17 mouse cellular contexts compared by ENCODE assay signal in genomic region chr14:31785681-31786080, GRCm38 (mm10). TPM values are rescaled to one million over a fixed set of nuclear protein-coding genes. Genes with fewer than 3 reads are reported as not detected.
DNase-seq lines count a peak whose midpoint lies in the region; ATAC-seq and TF ChIP-seq lines count a peak whose summit lies in the region.
"Had no signal": no experiment of that assay in that cellular context is flagged by ENCODE, and none has a peak within 500 bp of the region (broad histone marks: within the 10 kb centered on the region; RNA-seq: fewer than 3 reads in every experiment).

No protein-coding gene starts in this region.

- no peak for TF ChIP-seq POLR2A in CH12.LX (IDR thresholded peaks at IDR 0.05; ENCODE audit: low read depth, low read length)

- in situ Hi-C loops in CH12.LX (cut with MboI; ENCODE audit: low pct_ligation_motif_present, low pct_unique_long_range_greater_than_20kb, low sequenced_read_pairs) = loop anchor here (10.0 kb wide), 1 partner anchor 271 kb away; no protein-coding TSS in a partner anchor

- no peak overlapping the region for H3K9ac ChIP-seq in hindbrain, postnatal 0 days (replicated peaks; ENCODE audit: low read length)
- H3K9ac ChIP-seq in hindbrain, embryonic 14.5 days = no peak overlapping the region
- no peak overlapping the region for H3K9ac ChIP-seq in CH12.LX (ENCODE audit: insufficient read depth, low read depth)
- H3K9ac ChIP-seq: embryonic facial prominence, embryonic 12.5 days; stomach, embryonic 15.5 days had no signal

- TF ChIP-seq RAD21 in CH12.LX (IDR thresholded peaks at IDR 0.05; ENCODE audit: low read depth, low read length) = peak; percentile 63

- no peak overlapping the region for H3K4me2 ChIP-seq in hindbrain, postnatal 0 days (ENCODE audit: low read depth, low read length)
- no peak overlapping the region for H3K4me2 ChIP-seq in hindbrain, embryonic 14.5 days (replicated peaks)
- H3K4me2 ChIP-seq in CH12.LX (ENCODE audit: insufficient read depth, low read depth, poor library complexity, severe bottlenecking) = no peak overlapping the region
- H3K4me2 ChIP-seq: embryonic facial prominence, embryonic 12.5 days; stomach, embryonic 15.5 days had no signal

- ATAC-seq in hindbrain, postnatal 0 days = no peak
- ATAC-seq in hindbrain, embryonic 14.5 days (ENCODE audit: low FRiP score) = no peak
- peak; percentile 46 for ATAC-seq in granulocyte monocyte progenitor cell, adult 5-6 weeks (replicated peaks; ENCODE audit: poor library complexity, severe bottlenecking)
- ATAC-seq: activated CD4-positive, CD25-positive, alpha-beta regulatory T cell, adult 4 months had no signal

- no peak for DNase-seq in hindbrain, postnatal 0 days (ENCODE audit: low spot score)
- DNase-seq in hindbrain, embryonic 14.5 days (ENCODE audit: low spot score) = no peak
- peak; percentile 89 for DNase-seq in 3T3-L1 (ENCODE audit: low read depth, low spot score)
- peak; percentile 46 for DNase-seq in CH12.LX (ENCODE audit: extremely low read depth)
- no peak for DNase-seq in embryo, embryonic 9.5 days (ENCODE audit: extremely low spot score)
- DNase-seq in natural killer cell, adult 2 months (ENCODE audit: low spot score in 2 of 2) = no peak
- no peak for DNase-seq in frontal cortex, postnatal 14 days (ENCODE audit: low spot score in 2 of 2)
- DNase-seq: cerebellum, adult 9-11 months; gastrocnemius, postnatal 25 days; kidney, postnatal 25 days; layer of hippocampus, postnatal 36 days; right cerebral cortex, postnatal 14 days had no signal

- H3K4me3 ChIP-seq in hindbrain, postnatal 0 days (ENCODE audit: low read length) = no peak overlapping the region
- H3K4me3 ChIP-seq in hindbrain, embryonic 14.5 days (replicated peaks; ENCODE audit: low read length) = no peak overlapping the region
- H3K4me3 ChIP-seq in CH12.LX (replicated peaks in 1 of 3; ENCODE audit: low read depth in 2 of 3, low read length in 2 of 3, poor library complexity in 1 of 3) = no peak overlapping the region
- H3K4me3 ChIP-seq: embryonic facial prominence, embryonic 12.5 days; forebrain, embryonic 10.5 days; stomach, embryonic 15.5 days had no signal

- peak; percentile 38 for TF ChIP-seq CTCF in hindbrain, postnatal 0 days (IDR thresholded peaks at IDR 0.05; ENCODE audit: low read depth)
- TF ChIP-seq CTCF in CH12.LX (conservative IDR thresholded peaks at IDR 0.05 in 1 of 2, IDR thresholded peaks at IDR 0.05 in 1 of 2; ENCODE audit: low read depth in 2 of 2, low read length in 2 of 2) = peak in 1 of 2 experiments; percentile 60; a peak in 2 of 4 replicates

- no peaks in the 10 kb centered on the region for H3K4me1 ChIP-seq in hindbrain, postnatal 0 days (ENCODE audit: insufficient read depth, low read length)
- peaks cover 16% of the 10 kb centered on the region for H3K4me1 ChIP-seq in hindbrain, embryonic 14.5 days (replicated peaks; ENCODE audit: control insufficient read depth, insufficient read depth, low read length)
- H3K4me1 ChIP-seq in CH12.LX (ENCODE audit: control insufficient read depth in 1 of 2, insufficient read depth in 2 of 2) = peaks cover 0 to 37% of the 10 kb centered on the region in 2 experiments; a peak in 2 of 4 replicates

- no peaks in the 10 kb centered on the region for H3K36me3 ChIP-seq in hindbrain, postnatal 0 days (ENCODE audit: insufficient read depth, low read length)
- H3K36me3 ChIP-seq in hindbrain, embryonic 14.5 days (replicated peaks; ENCODE audit: control insufficient read depth, insufficient read depth) = no peaks in the 10 kb centered on the region
- no peaks in the 10 kb centered on the region for H3K36me3 ChIP-seq in CH12.LX (replicated peaks in 1 of 2; ENCODE audit: control insufficient read depth in 1 of 2, insufficient read depth in 1 of 2, low read length in 1 of 2)
- H3K36me3 ChIP-seq: embryonic facial prominence, embryonic 12.5 days; stomach, embryonic 15.5 days had no signal

- TF ChIP-seq EP300 in CH12.LX (IDR thresholded peaks at IDR 0.05; ENCODE audit: low read length) = no peak

- H3K27ac ChIP-seq in hindbrain, postnatal 0 days = 0 out of 2 replicates have a peak overlapping the region, but pooled peaks have one; percentile 32
- no peak overlapping the region for H3K27ac ChIP-seq in hindbrain, embryonic 14.5 days
- H3K27ac ChIP-seq in CH12.LX (ENCODE audit: insufficient read depth, low read depth) = no peak overlapping the region
- H3K27ac ChIP-seq: embryonic facial prominence, embryonic 12.5 days; forebrain, embryonic 10.5 days; stomach, embryonic 15.5 days had no signal

- H3K27me3 ChIP-seq in hindbrain, postnatal 0 days (ENCODE audit: insufficient read depth, low read length) = no peaks in the 10 kb centered on the region
- H3K27me3 ChIP-seq in hindbrain, embryonic 14.5 days (ENCODE audit: control insufficient read depth, insufficient read depth, low read length) = no peaks in the 10 kb centered on the region
- H3K27me3 ChIP-seq in CH12.LX (replicated peaks) = no peaks in the 10 kb centered on the region
- H3K27me3 ChIP-seq: embryonic facial prominence, embryonic 12.5 days; stomach, embryonic 15.5 days had no signal

- H3K9me3 ChIP-seq in hindbrain, postnatal 0 days (ENCODE audit: low read length) = no peaks in the 10 kb centered on the region
- H3K9me3 ChIP-seq in hindbrain, embryonic 14.5 days (ENCODE audit: control insufficient read depth, low read length) = no peaks in the 10 kb centered on the region
- H3K9me3 ChIP-seq in CH12.LX (replicated peaks; ENCODE audit: low read length) = no peaks in the 10 kb centered on the region
- H3K9me3 ChIP-seq: embryonic facial prominence, embryonic 12.5 days; forebrain, embryonic 10.5 days; stomach, embryonic 15.5 days had no signal

- H3K79me2 ChIP-seq in CH12.LX (replicated peaks; ENCODE audit: control insufficient read depth, extremely low read depth, insufficient read depth, poor library complexity, severe bottlenecking) = peaks cover 4% of the 10 kb centered on the region; the same call in 1 of the 2 replicates

- dilution Hi-C loops in CH12.LX (cut with MboI; ENCODE audit: extremely low pct_ligation_motif_present, extremely low pct_unique_long_range_greater_than_20kb, low sequenced_read_pairs) = no loop called here

TF ChIP-seq in CH12.LX, 34 proteins besides CTCF, POLR2A, EP300 and RAD21:
- TF ChIP-seq MAX (IDR thresholded peaks at IDR 0.05; ENCODE audit: low read length) (no peak), BHLHE40 (IDR thresholded peaks at IDR 0.05; ENCODE audit: low read depth, low read length) (peak; percentile 53; the same call in 1 of the 2 replicates), ZNF384 (IDR thresholded peaks at IDR 0.05; ENCODE audit: low read depth, low read length) (peak; percentile 72), SMC3 (IDR thresholded peaks at IDR 0.05; ENCODE audit: low read depth, low read length) (peak; percentile 61), ZKSCAN1 (IDR thresholded peaks at IDR 0.05; ENCODE audit: borderline replicate concordance, low read depth, low read length) (no peak), MEF2A (IDR thresholded peaks at IDR 0.05; ENCODE audit: borderline replicate concordance, low read depth, low read length) (no peak), MXI1 (IDR thresholded peaks at IDR 0.05; ENCODE audit: low read depth, low read length) (no peak), TBP (conservative IDR thresholded peaks at IDR 0.05; ENCODE audit: low read depth, low read length) (no peak), PAX5 (IDR thresholded peaks at IDR 0.05; ENCODE audit: low read length) (no peak), NRF1 (IDR thresholded peaks at IDR 0.05; ENCODE audit: low read depth, low read length) (no peak)

RNA-seq across cellular contexts. Expression of gene Ankrd28, which starts 44.8 kb away (rescaled TPM):
- total RNA-seq in hindbrain, postnatal 0 days (2014; rRNA removed) = 21.9 and 24.9 TPM in 2 replicates
- polyA plus RNA-seq in hindbrain, postnatal 0 days (2015; fragmentation: Nextera tagmentation; extraction: Ambion mirVana) = 8.1 and 8.5 TPM in 2 replicates
- 14.7 and 15.3 TPM in 2 replicates for polyA plus RNA-seq in hindbrain, embryonic 14.5 days (2014; fragmentation: Nextera tagmentation; extraction: Ambion mirVana)
- 7.3 and 8.6 TPM in 2 replicates for total RNA-seq in CH12.LX (2012; rRNA removed)
- total RNA-seq in CH12.LX (2014; rRNA removed) = 14.3 and 14.9 TPM in 2 replicates
- polyA plus RNA-seq in CH12.LX (2012; ENCODE audit: insufficient read length, low read depth) = 15.0 and 16.0 TPM in 2 replicates
- total RNA-seq in granulocyte monocyte progenitor cell, adult 5-6 weeks (2014; fragmentation: Nextera tagmentation) = 109 and 153 TPM in 2 replicates
- 197 and 261 TPM in 2 replicates for total RNA-seq in granulocyte monocyte progenitor cell, adult 5-6 weeks (2017)

Comparison
In these comparisons a context has a peak if more than half of its experiments do, and no peak if none do; other contexts are left out.
1. DNase-seq: peak in 3T3-L1 (single experiment) and CH12.LX (single experiment); none in hindbrain, postnatal 0 days (single experiment), hindbrain, embryonic 14.5 days (single experiment), embryo, embryonic 9.5 days (single experiment), natural killer cell, adult 2 months (0 of 2) and frontal cortex, postnatal 14 days (0 of 2).